Mouse (Mus musculus) lung, postnatal 0 days (tissue): ENCODE results near the gene Fthl17d.

Experiments used
- CTCF ChIP-seq: IDR thresholded peaks from 2 replicates; pipeline ENCODE4 v1.5.1; 2016; ENCODE audit warnings: antibody characterized with exemption, mild to moderate bottlenecking
- EP300 ChIP-seq: IDR thresholded peaks from 2 replicates; pipeline ENCODE4 v1.6.1; 2016; ENCODE audit warnings: antibody characterized with exemption, mild to moderate bottlenecking, control low read depth

DNA sequence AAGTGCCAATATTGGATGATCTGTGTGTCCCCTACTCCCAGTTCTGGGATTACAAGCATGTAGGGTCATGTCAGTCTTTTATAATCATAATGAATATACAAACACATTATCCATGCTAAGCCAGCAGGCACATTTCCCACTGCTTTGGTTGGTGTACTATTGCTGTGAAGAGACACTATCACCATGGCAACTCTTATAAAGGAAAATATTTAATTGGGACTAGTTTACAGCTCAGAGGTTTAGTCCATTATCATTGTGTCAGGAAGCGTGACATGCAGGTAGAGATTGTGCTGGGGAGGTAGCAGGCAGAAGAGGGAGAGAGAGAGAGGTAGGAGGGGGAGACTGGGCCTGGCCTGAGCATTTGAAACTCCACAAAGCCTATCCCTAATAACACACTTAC, 29.5 kb upstream of the Fthl17d start:
- no peak for TF ChIP-seq EP300
- TF ChIP-seq CTCF: no peak
